Mouse (Mus musculus) T-helper 2 cell (primary cell): ENCODE data around the gene Wipf2.

Experiments used
- in situ Hi-C: fragments of 300-600 bp; cut with MboI, MseI; formaldehyde crosslinking; loops from one replicate; pipeline ENCODE4 v1.15.1; 2025; ENCODE audit warnings: high pct_unique_total_duplicates

The Wipf2 gene

DNA sequence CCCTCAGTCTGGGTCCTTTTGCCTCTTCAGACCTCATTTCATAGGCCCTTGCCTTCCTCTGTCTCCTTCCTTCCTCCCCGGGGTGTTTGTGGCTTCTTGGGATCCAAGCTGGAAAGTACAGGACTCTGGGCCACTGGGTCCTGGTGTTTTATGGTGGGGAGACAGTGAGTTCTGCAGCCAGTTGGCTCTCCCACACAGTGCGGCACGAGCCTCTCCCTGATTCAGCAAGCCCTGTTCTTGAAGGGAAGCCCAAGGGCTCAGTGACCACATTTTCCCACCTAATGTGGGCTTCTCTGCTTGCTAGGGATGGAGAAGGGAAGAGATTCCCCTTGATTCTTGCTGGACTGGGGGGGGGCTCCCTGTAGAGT lies 79.1 kb downstream of the Wipf2 start:
- in situ Hi-C loops: loop anchor here (10.0 kb wide), 1 partner anchor 202 kb away; no protein-coding TSS in a partner anchor

DNA sequence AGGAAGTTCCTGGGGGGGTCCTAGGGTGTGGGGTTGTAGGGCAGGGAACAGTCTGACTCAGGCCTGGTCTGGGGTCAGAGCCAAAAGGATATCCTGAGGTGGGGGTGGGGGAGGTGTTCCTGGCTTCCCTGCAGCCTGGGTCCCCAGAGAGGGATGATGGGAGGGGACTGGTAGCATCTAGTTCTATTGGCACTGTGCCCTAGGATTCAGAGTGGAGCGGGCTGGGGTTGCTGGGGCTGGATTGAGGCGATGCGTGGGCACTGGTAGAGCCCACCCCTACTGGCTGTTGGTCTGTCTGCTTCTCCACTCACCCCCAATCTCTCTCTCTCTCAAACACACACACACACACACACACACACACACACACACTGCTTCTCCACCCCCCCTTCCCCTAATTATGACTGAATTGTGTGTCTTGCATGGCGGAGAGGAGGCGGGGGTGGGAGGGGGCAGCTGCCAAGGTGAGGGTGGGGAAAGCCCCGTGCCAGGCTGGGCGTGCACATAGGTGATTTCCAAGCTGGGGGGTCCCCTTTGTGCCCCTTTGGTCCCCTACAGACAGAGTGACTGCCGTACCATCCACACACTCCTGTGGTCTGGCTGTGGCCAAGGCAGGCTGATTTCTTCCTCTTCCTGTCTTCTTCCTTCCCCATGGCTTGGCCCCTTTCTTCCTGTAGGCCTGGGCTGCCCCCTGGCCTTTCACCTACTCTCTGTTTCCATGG lies 79.6 kb downstream of the Wipf2 start:
- in situ Hi-C loops: loop anchor here (10.0 kb wide), 1 partner anchor 202 kb away; no protein-coding TSS in a partner anchor

GRCm38 (mm10) chr11:98943741-98944461 lies 80.5 kb downstream of the Wipf2 start:
- in situ Hi-C loops: loop anchor here (10.0 kb wide), 1 partner anchor 201 kb away; no protein-coding TSS in a partner anchor

- in situ Hi-C loops: loop anchor here (10.0 kb wide), 1 partner anchor 200 kb away; no protein-coding TSS in a partner anchor
Measured at GRCm38 (mm10) chr11:98944897-98945604, 81.6 kb downstream of the Wipf2 start.

DNA sequence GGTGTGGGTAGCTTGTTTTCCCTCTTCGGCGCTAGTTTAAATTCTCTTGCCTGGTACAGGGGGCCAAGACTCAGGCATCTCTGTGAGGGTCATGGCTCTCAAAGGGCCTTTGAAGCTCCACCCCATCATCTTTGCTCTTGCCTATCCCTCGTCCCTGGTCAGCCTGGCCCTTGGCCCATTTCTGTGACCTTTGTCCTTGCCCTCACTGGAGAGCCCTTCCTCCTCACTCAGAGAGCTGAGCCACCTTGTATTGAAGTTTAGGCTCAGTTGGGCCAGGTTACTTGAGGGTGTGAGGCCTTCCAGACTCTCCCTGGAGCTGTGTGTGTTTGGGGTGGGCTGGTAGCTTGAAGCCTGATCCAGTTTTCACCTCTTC lies 82.2 kb downstream of the Wipf2 start:
- in situ Hi-C loops: loop anchor here (10.0 kb wide), 1 partner anchor 199 kb away; no protein-coding TSS in a partner anchor

GRCm38 (mm10) chr11:98947969-98948569 lies 84.6 kb downstream of the Wipf2 start:
- in situ Hi-C loops: loop anchor here (10.0 kb wide), 1 partner anchor 197 kb away; no protein-coding TSS in a partner anchor

- in situ Hi-C loops: loop anchor here (10.0 kb wide), 1 partner anchor 195 kb away; no protein-coding TSS in a partner anchor
Measured at GRCm38 (mm10) chr11:98949242-98949957, 86.0 kb downstream of the Wipf2 start.

- in situ Hi-C loops: loop anchor here (10.0 kb wide), 1 partner anchor 195 kb away; no protein-coding TSS in a partner anchor
Measured at GRCm38 (mm10) chr11:98949958-98950460, 86.6 kb downstream of the Wipf2 start.

GRCm38 (mm10) chr11:98950484-98950883 lies 87.0 kb downstream of the Wipf2 start:
- in situ Hi-C loops: no loop called here

DNA sequence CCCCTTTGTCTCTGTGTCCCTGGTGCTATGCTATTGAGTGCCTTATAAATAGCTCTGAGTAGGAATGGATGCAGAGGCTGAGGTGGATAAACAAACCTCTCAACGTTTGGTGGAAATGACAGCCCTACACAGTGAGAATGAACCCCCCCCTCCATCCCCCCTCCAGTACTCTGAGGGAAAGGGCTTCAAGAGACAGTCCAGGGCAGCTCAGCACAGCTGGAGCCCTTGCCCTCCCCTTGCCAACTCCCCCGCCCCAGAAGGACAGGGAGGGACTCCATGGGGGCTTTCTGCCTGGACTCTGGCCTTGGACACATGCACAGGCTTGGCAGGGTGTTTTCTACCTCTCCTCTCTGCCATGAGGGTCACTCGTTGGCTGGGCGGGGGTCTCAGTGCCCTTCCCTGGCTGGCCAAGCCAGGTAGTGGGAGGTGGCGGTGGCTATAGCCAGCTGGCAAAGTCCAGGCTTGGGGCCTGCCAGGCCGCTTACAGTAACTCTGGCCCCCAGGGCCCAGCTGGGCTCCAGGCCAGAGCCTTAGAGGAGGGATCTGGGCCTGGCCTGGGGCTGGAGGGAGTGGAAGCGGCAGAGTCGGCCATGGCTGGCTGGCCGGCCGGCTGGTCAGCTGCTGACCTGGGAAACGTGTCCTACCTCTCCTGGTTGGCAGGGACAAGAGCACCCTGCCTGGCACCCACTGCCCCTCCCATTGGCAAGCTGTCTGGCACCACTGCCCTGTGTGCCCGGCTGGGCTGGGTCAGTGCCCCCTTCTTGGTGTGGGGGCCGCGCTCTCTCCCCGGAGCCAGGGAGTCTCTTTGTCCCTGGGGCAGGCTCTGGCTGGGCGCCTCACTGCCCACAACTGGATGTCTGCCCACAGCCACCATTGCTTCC lies 87.8 kb downstream of the Wipf2 start:
- in situ Hi-C loops: no loop called here

DNA sequence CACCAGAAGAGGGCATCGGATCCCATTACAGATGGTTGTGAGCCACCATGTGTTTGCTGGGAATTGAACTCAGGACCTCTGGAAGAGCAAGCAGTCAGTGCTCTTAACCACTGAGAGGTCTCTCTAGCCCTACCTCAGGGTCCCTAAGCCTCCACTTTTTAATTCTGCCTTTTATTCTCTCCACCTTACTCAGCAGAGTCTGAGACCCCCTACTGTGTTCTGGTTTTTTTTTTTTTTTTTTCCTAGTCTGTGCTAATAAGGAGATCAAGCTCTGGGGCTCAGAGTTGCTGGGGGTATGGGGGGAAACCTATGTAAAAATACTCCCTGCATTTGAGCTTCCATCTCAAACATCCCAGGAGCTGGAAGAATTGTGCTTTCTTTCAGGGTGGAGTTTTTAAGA lies 88.7 kb downstream of the Wipf2 start:
- in situ Hi-C loops: no loop called here

GRCm38 (mm10) chr11:98952736-98953135 lies 89.3 kb downstream of the Wipf2 start:
- in situ Hi-C loops: no loop called here

GRCm38 (mm10) chr11:98953361-98953760 lies 89.9 kb downstream of the Wipf2 start:
- in situ Hi-C loops: no loop called here

- in situ Hi-C loops: no loop called here
Measured at GRCm38 (mm10) chr11:98953835-98954320, 90.4 kb downstream of the Wipf2 start.

DNA sequence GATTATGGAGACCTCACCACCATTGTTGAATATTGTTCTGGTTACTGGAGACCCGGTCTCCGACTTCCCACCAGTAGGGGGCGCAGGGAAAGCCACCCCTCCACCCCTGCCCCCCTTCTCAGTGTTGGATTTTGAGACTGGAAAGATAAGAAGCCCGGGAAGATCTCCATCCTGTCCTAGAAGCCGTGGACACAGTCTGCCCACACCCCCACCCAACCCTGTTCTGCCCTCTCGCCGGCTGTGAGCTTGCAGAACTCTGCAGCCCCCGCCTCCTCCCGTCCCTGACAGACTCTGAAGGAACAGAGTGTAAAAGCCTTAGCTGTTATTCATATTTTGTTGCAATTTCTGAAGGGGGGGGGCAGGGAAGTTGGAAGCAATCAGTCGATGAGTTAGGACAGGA lies 90.9 kb downstream of the Wipf2 start:
- in situ Hi-C loops: no loop called here
